Mouse (Mus musculus) urinary bladder, adult 2 months (tissue): Measurements from ENCODE around the gene Apoh. TPM values are rescaled to one million over a fixed set of nuclear protein-coding genes. Genes with fewer than 3 reads are reported as not detected.

Source experiments
- DNase-seq: peaks from one replicate; pipeline ENCODE4 v3.0.0; 2022; ENCODE audit warnings: low spot score
- polyA plus RNA-seq: library from polyadenylated mRNA; depleted of rRNA; stranded (reverse); fragments of >200 nt; gene quantifications from 2 replicates; pipeline ENCODE4 v1.2.3, GENCODE M21; 2012; rRNA removed

Gene Apoh
- 0.17 and 0.62 TPM in 2 replicates for polyA plus RNA-seq

- DNase-seq: peak; percentile 54
These were observed at the start of gene Apoh for GRCm38 (mm10) chr11:108342781-108343768. TSS of gene Apoh (plus strand) at chr11:108343354.

- DNase-seq: no peak
These were observed 49.3 kb upstream of the Apoh start for GRCm38 (mm10) chr11:108293843-108294242.

GRCm38 (mm10) chr11:108294305-108294813 lies 48.8 kb upstream of the Apoh start:
- no peak for DNase-seq

- DNase-seq: no peak
These were observed 47.8 kb upstream of the Apoh start for GRCm38 (mm10) chr11:108295373-108295772.

- no peak for DNase-seq
These were observed 45.2 kb upstream of the Apoh start for GRCm38 (mm10) chr11:108297956-108298355.

GRCm38 (mm10) chr11:108299913-108300312 lies 43.2 kb upstream of the Apoh start:
- no peak for DNase-seq

- DNase-seq: no peak
These were observed 42.7 kb upstream of the Apoh start for GRCm38 (mm10) chr11:108300443-108300842.

GRCm38 (mm10) chr11:108301036-108301435 lies 42.1 kb upstream of the Apoh start:
- no peak for DNase-seq

GRCm38 (mm10) chr11:108301796-108302490 lies 41.2 kb upstream of the Apoh start:
- DNase-seq: no peak

GRCm38 (mm10) chr11:108303787-108304186 lies 39.4 kb upstream of the Apoh start:
- DNase-seq: no peak

- no peak for DNase-seq
These were observed 35.9 kb upstream of the Apoh start for GRCm38 (mm10) chr11:108307258-108307657.

GRCm38 (mm10) chr11:108308253-108308652 lies 34.9 kb upstream of the Apoh start:
- no peak for DNase-seq

GRCm38 (mm10) chr11:108309791-108310190 lies 33.4 kb upstream of the Apoh start:
- DNase-seq: no peak

- no peak for DNase-seq
These were observed 31.2 kb upstream of the Apoh start for GRCm38 (mm10) chr11:108311912-108312311.

GRCm38 (mm10) chr11:108312516-108312915 lies 30.6 kb upstream of the Apoh start:
- no peak for DNase-seq

- DNase-seq: no peak
These were observed 27.4 kb upstream of the Apoh start for GRCm38 (mm10) chr11:108315736-108316135.

GRCm38 (mm10) chr11:108317878-108318277 lies 25.3 kb upstream of the Apoh start:
- DNase-seq: no peak

- DNase-seq: no peak
These were observed 24.0 kb upstream of the Apoh start for GRCm38 (mm10) chr11:108319162-108319561.

- no peak for DNase-seq
These were observed 22.6 kb upstream of the Apoh start for GRCm38 (mm10) chr11:108320561-108320960.

GRCm38 (mm10) chr11:108322156-108322555 lies 21.0 kb upstream of the Apoh start:
- no peak for DNase-seq

- no peak for DNase-seq
These were observed 17.2 kb upstream of the Apoh start for GRCm38 (mm10) chr11:108325943-108326342.

- no peak for DNase-seq
These were observed 12.3 kb upstream of the Apoh start for GRCm38 (mm10) chr11:108330818-108331217.
